Mouse (Mus musculus): ENCODE data around the gene Lap3. TPM values are rescaled to one million over a fixed set of nuclear protein-coding genes. Genes with fewer than 3 reads are reported as not detected.

The Lap3 gene
- polyA plus RNA-seq, 1 experiment from 2014 or later, result 50.3 TPM

DNA sequence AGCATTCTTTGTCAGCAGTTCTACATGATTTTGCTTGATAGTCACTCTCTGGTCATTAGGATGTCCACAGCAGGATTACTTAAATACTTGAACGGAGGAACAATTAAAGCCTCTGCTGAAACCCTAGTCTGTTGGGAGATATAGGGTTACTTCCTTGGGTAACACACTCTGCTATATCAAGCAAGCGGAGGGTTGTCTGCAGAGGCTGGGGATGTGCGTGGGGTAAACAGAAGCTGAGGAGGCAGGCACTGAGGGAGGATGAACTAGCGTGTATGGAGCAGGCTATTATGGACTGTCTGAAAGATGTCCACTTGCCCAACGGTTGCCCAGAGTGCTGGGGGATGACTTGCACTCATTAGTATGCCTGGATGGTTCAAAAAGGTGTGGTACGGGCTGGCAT is 39.7 kb upstream of the Lap3 start, which contains the start of gene Clrn2:
Gene Clrn2, plus strand, starts transcription at position 301 of the 400 bp plus-strand sequence.
- Histone ChIP-seq H3K27ac (ENCODE audit: low read depth) (no peak within 1 kb of the TSS), H3K9me3 (ENCODE audit: low read length) (no peaks in the 10 kb centered on the region), H3K4me3 (ENCODE audit: low read depth, low read length) (no peak within 1 kb of the TSS), H3K27me3 (ENCODE audit: insufficient read depth, low read length) (no peaks in the 10 kb centered on the region), H3K9ac (replicated peaks) (no peak within 1 kb of the TSS), H3K36me3 (replicated peaks; ENCODE audit: insufficient read depth, low read length) (no peaks in the 10 kb centered on the region), H3K4me1 (ENCODE audit: insufficient read depth) (peaks cover 7% of the 10 kb centered on the region), H3K4me2 (ENCODE audit: low read depth, low read length) (no peak within 1 kb of the TSS)
- 74% methylated on average over 6 of the region's 6 CpGs for WGBS (ENCODE audit: insufficient replicate concordance)
- TF ChIP-seq EP300 (IDR thresholded peaks at IDR 0.05; ENCODE audit: low read depth), result no peak
- TF ChIP-seq CTCF (IDR thresholded peaks at IDR 0.05; ENCODE audit: low read depth), result no peak
- no peak for ATAC-seq
- no peak for DNase-seq

DNA sequence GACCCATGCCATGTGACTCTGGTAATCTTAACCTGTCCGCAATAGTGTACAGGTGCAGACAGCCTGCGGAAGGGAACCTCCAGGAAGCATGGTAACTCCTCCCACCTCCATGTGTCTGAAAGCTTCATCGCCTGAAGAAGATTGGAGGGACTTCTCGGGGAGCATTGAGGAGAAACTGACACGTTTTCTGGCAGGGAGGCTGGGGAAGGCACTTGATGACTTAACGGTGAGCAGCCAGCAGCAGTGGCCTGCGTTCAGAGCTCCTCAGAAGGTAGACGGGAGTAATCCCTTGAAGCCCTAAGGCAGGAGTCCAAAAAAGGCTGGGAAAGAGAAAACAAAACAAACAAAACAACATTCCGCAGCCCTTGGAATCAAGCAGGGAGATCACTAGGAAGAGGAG is 38.7 kb upstream of the Lap3 start:
- Histone ChIP-seq H3K36me3 (replicated peaks; ENCODE audit: insufficient read depth, low read length) (no peaks in the 10 kb centered on the region), H3K27ac (ENCODE audit: low read depth) (no peak overlapping the region), H3K4me2 (ENCODE audit: low read depth, low read length) (no peak overlapping the region), H3K9me3 (ENCODE audit: low read length) (no peaks in the 10 kb centered on the region), H3K4me3 (ENCODE audit: low read depth, low read length) (no peak overlapping the region), H3K4me1 (ENCODE audit: insufficient read depth) (no peaks in the 10 kb centered on the region; the same call in none of the 2 replicates), H3K27me3 (ENCODE audit: insufficient read depth, low read length) (no peaks in the 10 kb centered on the region), H3K9ac (replicated peaks) (no peak overlapping the region)
- TF ChIP-seq EP300 (IDR thresholded peaks at IDR 0.05; ENCODE audit: low read depth) (no peak), CTCF (IDR thresholded peaks at IDR 0.05; ENCODE audit: low read depth) (no peak)
- ATAC-seq (no peak), DNase-seq (no peak)
- 47% methylated on average over 9 of the region's 9 CpGs for WGBS (ENCODE audit: insufficient replicate concordance)

GRCm38 (mm10) chr5:45472880-45473450 is 20.2 kb upstream of the Lap3 start:
- 29% methylated on average over 7 of the region's 7 CpGs for WGBS (ENCODE audit: insufficient replicate concordance)
- no peaks in the 10 kb centered on the region for H3K36me3 ChIP-seq (replicated peaks; ENCODE audit: insufficient read depth, low read length)
- no peak for ATAC-seq
- H3K27me3 ChIP-seq (ENCODE audit: insufficient read depth, low read length), result 0 out of 2 replicates have a peak, but pooled peaks cover 2% of the 10 kb centered on the region
- no peak overlapping the region for H3K27ac ChIP-seq (ENCODE audit: low read depth)
- no peak overlapping the region for H3K4me2 ChIP-seq (ENCODE audit: low read depth, low read length)
- DNase-seq, result no peak
- peaks cover 3% of the 10 kb centered on the region; the same call in 1 of the 2 replicates for H3K4me1 ChIP-seq (ENCODE audit: insufficient read depth)
- no peak overlapping the region for H3K4me3 ChIP-seq (ENCODE audit: low read depth, low read length)
- H3K9me3 ChIP-seq (ENCODE audit: low read length), result no peaks in the 10 kb centered on the region
- no peak for TF ChIP-seq CTCF (IDR thresholded peaks at IDR 0.05; ENCODE audit: low read depth)
- TF ChIP-seq EP300 (IDR thresholded peaks at IDR 0.05; ENCODE audit: low read depth), result no peak
- no peak overlapping the region for H3K9ac ChIP-seq (replicated peaks)

- no peak for TF ChIP-seq CTCF (IDR thresholded peaks at IDR 0.05; ENCODE audit: low read depth)
- no peak for TF ChIP-seq EP300 (IDR thresholded peaks at IDR 0.05; ENCODE audit: low read depth)
- Histone ChIP-seq H3K27ac (ENCODE audit: low read depth) (no peak overlapping the region), H3K36me3 (replicated peaks; ENCODE audit: insufficient read depth, low read length) (no peaks in the 10 kb centered on the region), H3K4me1 (ENCODE audit: insufficient read depth) (peaks cover 3% of the 10 kb centered on the region; the same call in 1 of the 2 replicates), H3K9ac (replicated peaks) (no peak overlapping the region), H3K27me3 (ENCODE audit: insufficient read depth, low read length) (0 out of 2 replicates have a peak, but pooled peaks cover 2% of the 10 kb centered on the region), H3K4me2 (ENCODE audit: low read depth, low read length) (no peak overlapping the region), H3K4me3 (ENCODE audit: low read depth, low read length) (no peak overlapping the region), H3K9me3 (ENCODE audit: low read length) (no peaks in the 10 kb centered on the region)
- ATAC-seq (no peak), DNase-seq (no peak)
- 88% methylated on average over 1 of the region's 1 CpGs for WGBS (ENCODE audit: insufficient replicate concordance)
Measured at GRCm38 (mm10) chr5:45473521-45473920, 19.7 kb upstream of the Lap3 start.

GRCm38 (mm10) chr5:45474215-45474614 is 19.0 kb upstream of the Lap3 start:
- ATAC-seq (peak; percentile 56), DNase-seq (no peak)
- H3K27ac ChIP-seq (ENCODE audit: low read depth), result no peak overlapping the region
- H3K9me3 ChIP-seq (ENCODE audit: low read length), result no peaks in the 10 kb centered on the region
- H3K27me3 ChIP-seq (ENCODE audit: insufficient read depth, low read length), result 0 out of 2 replicates have a peak, but pooled peaks cover 2% of the 10 kb centered on the region
- 21% methylated on average over 6 of the region's 6 CpGs for WGBS (ENCODE audit: insufficient replicate concordance)
- no peak overlapping the region for H3K4me3 ChIP-seq (ENCODE audit: low read depth, low read length)
- no peaks in the 10 kb centered on the region for H3K36me3 ChIP-seq (replicated peaks; ENCODE audit: insufficient read depth, low read length)
- TF ChIP-seq EP300 (IDR thresholded peaks at IDR 0.05; ENCODE audit: low read depth) (no peak), CTCF (IDR thresholded peaks at IDR 0.05; ENCODE audit: low read depth) (peak; percentile 79)
- peaks cover 3% of the 10 kb centered on the region; the same call in 1 of the 2 replicates for H3K4me1 ChIP-seq (ENCODE audit: insufficient read depth)
- no peak overlapping the region for H3K9ac ChIP-seq (replicated peaks)
- H3K4me2 ChIP-seq (ENCODE audit: low read depth, low read length), result no peak overlapping the region

- no peak for DNase-seq
- no peaks in the 10 kb centered on the region for H3K36me3 ChIP-seq (replicated peaks; ENCODE audit: insufficient read depth, low read length)
- TF ChIP-seq CTCF (IDR thresholded peaks at IDR 0.05; ENCODE audit: low read depth), result no peak
- TF ChIP-seq EP300 (IDR thresholded peaks at IDR 0.05; ENCODE audit: low read depth), result no peak
- H3K4me1 ChIP-seq (ENCODE audit: insufficient read depth), result peaks cover 3% of the 10 kb centered on the region; the same call in 1 of the 2 replicates
- WGBS (ENCODE audit: insufficient replicate concordance), result 48% methylated on average over 4 of the region's 4 CpGs
- ATAC-seq, result peak; percentile 56; the same call in 1 of the 2 replicates
- no peak overlapping the region for H3K9ac ChIP-seq (replicated peaks)
- no peak overlapping the region for H3K27ac ChIP-seq (ENCODE audit: low read depth)
- no peak overlapping the region for H3K4me3 ChIP-seq (ENCODE audit: low read depth, low read length)
- H3K9me3 ChIP-seq (ENCODE audit: low read length), result no peaks in the 10 kb centered on the region
- 0 out of 2 replicates have a peak, but pooled peaks cover 2% of the 10 kb centered on the region for H3K27me3 ChIP-seq (ENCODE audit: insufficient read depth, low read length)
- no peak overlapping the region for H3K4me2 ChIP-seq (ENCODE audit: low read depth, low read length)
Measured at GRCm38 (mm10) chr5:45474758-45475157, 18.4 kb upstream of the Lap3 start.
